Mouse (Mus musculus) gastrocnemius, postnatal 36 days (tissue): ENCODE results near the gene Nlgn2. TPM values are rescaled to one million over a fixed set of nuclear protein-coding genes. Genes with fewer than 3 reads are reported as not detected.

Experiments used
- microRNA-seq, 2 experiments: library from miRNA; unstranded; fragments of <30 nt; microRNA quantifications; one replicate each; pipeline ENCODE4 v1.2.0; 2021
- total RNA-seq, 2 experiments: library from RNA; stranded (reverse); gene quantifications; 2 replicates each; pipeline ENCODE4 v1.2.3; 2021

Gene Nlgn2
- total RNA-seq, 2 experiments from 2014 or later: 2.4 to 2.9 TPM

Small RNA genes lying within 50 kb of the gene (microRNA-seq; reads per million reads assigned to microRNA genes)
- gene Mir6924: 0 reads per million in 2 experiments

Other genes starting within 250 kb of the Nlgn2 start
- 100 to 1,000 TPM; 380 to 461 TPM for gene Atp1b2, start 231.8 kb downstream of the Nlgn2 start, total RNA-seq
- gene Shbg, start 219.9 kb downstream of the Nlgn2 start, total RNA-seq: not detected
- gene Sat2, start 215.8 kb downstream of the Nlgn2 start, total RNA-seq: 1 to 10 TPM; 3.0 to 3.2 TPM
- gene Fxr2, start 204.8 kb downstream of the Nlgn2 start, total RNA-seq: 10 to 100 TPM; 77.7 to 91.9 TPM
- gene Sox15, start 182.5 kb downstream of the Nlgn2 start, total RNA-seq: not detected
- 1 to 10 TPM; 8.0 to 8.3 TPM for gene Mpdu1, start 175.1 kb downstream of the Nlgn2 start, total RNA-seq
- gene Cd68, start 171.6 kb downstream of the Nlgn2 start, total RNA-seq: 1 to 10 TPM; 2.6 to 3.2 TPM
- 100 to 1,000 TPM in 1 of 2 experiments, 10 to 100 TPM in 1; 74.1 to 103 TPM for gene Eif4a1, start 165.4 kb downstream of the Nlgn2 start, total RNA-seq
- gene Senp3, start 155.7 kb downstream of the Nlgn2 start, total RNA-seq: 10 to 100 TPM; 22.7 TPM
- under 1 TPM; 0.39 to 0.92 TPM for gene Tnfsf13, start 152.0 kb downstream of the Nlgn2 start, total RNA-seq
- 10 to 100 TPM in 1 of 2 experiments, 1 to 10 TPM in 1; 8.6 to 10.4 TPM for gene Tnfsf12, start 141.9 kb downstream of the Nlgn2 start, total RNA-seq
- gene Tnfsfm13, start 141.7 kb downstream of the Nlgn2 start, total RNA-seq: 1 to 10 TPM; 1.3 to 1.5 TPM
- gene Polr2a, start 79.1 kb downstream of the Nlgn2 start, total RNA-seq: 10 to 100 TPM; 28.7 to 29.2 TPM
- gene Slc35g3, start 75.8 kb downstream of the Nlgn2 start, total RNA-seq: not detected
- gene Zbtb4, start 71.9 kb downstream of the Nlgn2 start, total RNA-seq: 10 to 100 TPM; 24.3 to 26.2 TPM
- gene Chrnb1, start 41.8 kb downstream of the Nlgn2 start, total RNA-seq: 10 to 100 TPM; 29.2 to 33.1 TPM
- gene Fgf11, start 35.9 kb downstream of the Nlgn2 start, total RNA-seq: 1 to 10 TPM; 4.6 to 4.8 TPM
- gene Tmem102, start 32.2 kb downstream of the Nlgn2 start, total RNA-seq: under 1 TPM; 0.12 to 0.20 TPM
- gene Gm39566, start 22.5 kb downstream of the Nlgn2 start, total RNA-seq: not detected
- not detected for gene Spem2, start 19.3 kb downstream of the Nlgn2 start, total RNA-seq
- not detected for gene Spem1, start 15.6 kb downstream of the Nlgn2 start, total RNA-seq
- 100 to 1,000 TPM; 104 to 140 TPM for gene Tmem256, start 730 bp upstream of the Nlgn2 start, total RNA-seq
- 10 to 100 TPM; 10.6 to 11.2 TPM for gene Plscr3, start 8.6 kb upstream of the Nlgn2 start, total RNA-seq
- not detected for gene Tnk1, start 20.9 kb upstream of the Nlgn2 start, total RNA-seq
- not detected for gene Tmem95, start 40.2 kb upstream of the Nlgn2 start, total RNA-seq
- 1 to 10 TPM; 1.3 to 1.5 TPM for gene Kctd11, start 43.6 kb upstream of the Nlgn2 start, total RNA-seq
- gene Acap1, start 57.8 kb upstream of the Nlgn2 start, total RNA-seq: 1 to 10 TPM in 1 of 2 experiments, under 1 TPM in 1; 0.27 to 1.1 TPM
- under 1 TPM in 1 of 2 experiments, not detected in 1; 0.59 TPM for gene 2810408A11Rik, start 63.2 kb upstream of the Nlgn2 start, total RNA-seq
- gene Neurl4, start 63.3 kb upstream of the Nlgn2 start, total RNA-seq: 10 to 100 TPM; 22.9 to 23.1 TPM
- gene Gps2, start 76.1 kb upstream of the Nlgn2 start, total RNA-seq: 10 to 100 TPM; 33.9 to 42.5 TPM
- 100 to 1,000 TPM; 402 to 432 TPM for gene Eif5a, start 84.2 kb upstream of the Nlgn2 start, total RNA-seq
- gene Ybx2, start 98.0 kb upstream of the Nlgn2 start, total RNA-seq: 10 to 100 TPM in 1 of 2 experiments, 1 to 10 TPM in 1; 5.4 to 10.6 TPM
- 100 to 1,000 TPM; 382 to 407 TPM for gene Slc2a4, start 110.4 kb upstream of the Nlgn2 start, total RNA-seq
- not detected for gene Cldn7, start 127.0 kb upstream of the Nlgn2 start, total RNA-seq
- gene Ctdnep1, start 143.4 kb upstream of the Nlgn2 start, total RNA-seq: 100 to 1,000 TPM; 171 to 246 TPM
- 10 to 100 TPM; 29.0 to 34.6 TPM for gene Elp5, start 144.7 kb upstream of the Nlgn2 start, total RNA-seq
- gene Gabarap, start 153.4 kb upstream of the Nlgn2 start, total RNA-seq: 100 to 1,000 TPM; 142 to 178 TPM
- 10 to 100 TPM; 12.6 to 16.5 TPM for gene Phf23, start 158.0 kb upstream of the Nlgn2 start, total RNA-seq
- gene Dvl2, start 162.8 kb upstream of the Nlgn2 start, total RNA-seq: 1 to 10 TPM; 3.3 to 4.6 TPM
- 100 to 1,000 TPM; 320 to 384 TPM for gene Acadvl, start 177.6 kb upstream of the Nlgn2 start, total RNA-seq
- gene Dlg4, start 179.2 kb upstream of the Nlgn2 start, total RNA-seq: 1 to 10 TPM; 4.9 to 6.5 TPM
- not detected for gene Asgr1, start 216.3 kb upstream of the Nlgn2 start, total RNA-seq